Mouse (Mus musculus): ENCODE measurements around the gene Lsm8. TPM values are rescaled to one million over a fixed set of nuclear protein-coding genes. Genes with fewer than 3 reads are reported as not detected.
A peak's percentile ranks its signal among the peaks of the same experiment; 100 is the strongest.
"Not testable (repeated sequence)": the region's sequence is repeated elsewhere in the genome, so short reads cannot be mapped to it uniquely, and the experiment has no call there.

The Lsm8 gene
- polyA plus RNA-seq, 2 experiments = 103 to 152 TPM

DNA sequence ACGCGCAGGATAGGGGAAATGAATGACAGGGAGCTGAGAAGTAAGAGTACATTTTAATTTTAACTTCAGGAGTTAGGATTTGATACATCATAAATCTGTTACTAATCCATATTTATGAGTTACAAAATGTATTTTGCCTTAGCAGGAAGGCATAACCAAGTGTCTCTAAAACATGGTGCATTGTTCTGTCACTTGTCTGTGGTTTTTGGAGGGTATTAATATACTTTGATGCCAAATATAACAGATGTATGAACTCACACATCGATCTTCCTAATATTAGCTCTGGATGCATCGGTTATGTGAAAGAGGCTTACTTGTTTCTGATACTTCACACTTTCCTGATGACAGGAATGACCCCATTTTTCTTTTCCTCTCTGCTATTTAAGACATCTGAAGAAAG, 28.1 kb upstream of the Lsm8 start:
- Histone ChIP-seq H3K4me1 (ENCODE audit: control insufficient read depth, insufficient read depth, low read length) (no peaks in the 10 kb centered on the region), H3K27me3 (ENCODE audit: control insufficient read depth, insufficient read depth, low read length) (no peaks in the 10 kb centered on the region), H3K9me3 (ENCODE audit: control insufficient read depth, low read length) (no peaks in the 10 kb centered on the region), H3K4me2 (replicated peaks; ENCODE audit: low read depth, low read length, severe bottlenecking) (no peak overlapping the region), H3K36me3 (ENCODE audit: control insufficient read depth, insufficient read depth, low read length) (no peaks in the 10 kb centered on the region), H3K27ac (replicated peaks; ENCODE audit: low read depth, low read length) (no peak overlapping the region), H3K4me3 (replicated peaks; ENCODE audit: low read length) (no peak overlapping the region), H3K9ac (ENCODE audit: low read depth, low read length, severe bottlenecking) (no peak overlapping the region)
- no peak for TF ChIP-seq POLR2A (IDR thresholded peaks at IDR 0.05; ENCODE audit: borderline replicate concordance, extremely low read depth, insufficient read depth, insufficient read length)
- ATAC-seq (ENCODE audit: low FRiP score, low read depth) (no peak), DNase-seq (ENCODE audit: low spot score) (no peak)
- WGBS = 72% methylated on average over 4 of the region's 4 CpGs

DNA sequence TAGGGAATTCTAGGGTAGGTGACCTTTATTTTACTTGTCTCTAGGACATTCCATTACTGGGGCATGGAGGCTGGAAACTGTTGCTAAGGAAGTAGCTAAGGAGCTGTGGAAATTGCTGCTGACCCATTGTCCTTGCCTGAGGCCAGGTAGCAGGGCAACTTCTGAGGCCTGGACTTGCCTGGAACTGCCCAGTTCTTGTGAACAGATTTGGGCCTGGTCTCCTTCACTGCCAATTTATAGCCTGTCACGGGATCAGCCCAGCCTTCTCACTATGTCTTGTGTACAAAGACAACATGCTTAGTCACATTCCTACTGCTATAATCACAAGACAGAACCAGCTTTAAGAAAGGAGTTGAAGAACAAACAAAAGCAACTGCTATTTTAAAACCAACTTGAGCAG, 25.6 kb upstream of the Lsm8 start:
- ATAC-seq (ENCODE audit: low FRiP score, low read depth) = no peak

DNA sequence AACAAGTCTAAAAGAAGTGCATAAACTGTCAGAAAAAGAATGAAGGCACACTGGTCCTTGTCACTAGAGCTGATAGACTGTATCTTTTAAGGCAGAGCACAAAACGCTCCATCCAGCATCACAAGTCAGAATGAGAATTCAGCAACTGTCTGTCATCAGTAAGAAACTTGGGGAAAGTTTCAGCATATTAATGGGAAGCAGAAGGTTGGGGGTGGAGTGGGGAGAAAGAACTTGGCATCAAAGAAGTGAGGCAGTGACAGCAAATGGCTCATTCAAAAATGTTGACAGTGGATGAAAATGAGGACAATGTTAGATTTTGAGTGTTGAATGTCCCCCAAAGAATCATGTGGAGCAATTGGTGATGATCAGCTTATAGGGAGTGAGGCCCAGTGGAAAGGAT, 15.4 kb upstream of the Lsm8 start:
- Histone ChIP-seq H3K27me3 (ENCODE audit: control insufficient read depth, insufficient read depth, low read length) (no peaks in the 10 kb centered on the region), H3K4me3 (replicated peaks; ENCODE audit: low read length) (no peak overlapping the region), H3K4me2 (replicated peaks; ENCODE audit: low read depth, low read length, severe bottlenecking) (no peak overlapping the region), H3K9ac (ENCODE audit: low read depth, low read length, severe bottlenecking) (no peak overlapping the region), H3K36me3 (ENCODE audit: control insufficient read depth, insufficient read depth, low read length) (no peaks in the 10 kb centered on the region), H3K27ac (replicated peaks; ENCODE audit: low read depth, low read length) (no peak overlapping the region), H3K9me3 (ENCODE audit: control insufficient read depth, low read length) (no peaks in the 10 kb centered on the region), H3K4me1 (ENCODE audit: control insufficient read depth, insufficient read depth, low read length) (no peaks in the 10 kb centered on the region)
- TF ChIP-seq POLR2A (IDR thresholded peaks at IDR 0.05; ENCODE audit: borderline replicate concordance, extremely low read depth, insufficient read depth, insufficient read length) = no peak
- ATAC-seq (ENCODE audit: low FRiP score, low read depth) (no peak), DNase-seq (ENCODE audit: low spot score) (no peak)
- 72% methylated on average over 1 of the region's 1 CpGs for WGBS

More for the DNA sequence above, 25.6 kb upstream of the Lsm8 start:
- H3K4me3 ChIP-seq (replicated peaks; ENCODE audit: low read length) = no peak overlapping the region
- no peak overlapping the region for H3K4me2 ChIP-seq (replicated peaks; ENCODE audit: low read depth, low read length, severe bottlenecking)
- no peak overlapping the region for H3K27ac ChIP-seq (replicated peaks; ENCODE audit: low read depth, low read length)
- no peaks in the 10 kb centered on the region for H3K36me3 ChIP-seq (ENCODE audit: control insufficient read depth, insufficient read depth, low read length)
- DNase-seq (ENCODE audit: low spot score) = no peak
- no peaks in the 10 kb centered on the region for H3K27me3 ChIP-seq (ENCODE audit: control insufficient read depth, insufficient read depth, low read length)
- 18% methylated on average over 1 of the region's 1 CpGs for WGBS
- no peak for TF ChIP-seq POLR2A (IDR thresholded peaks at IDR 0.05; ENCODE audit: borderline replicate concordance, extremely low read depth, insufficient read depth, insufficient read length)
- no peaks in the 10 kb centered on the region for H3K9me3 ChIP-seq (ENCODE audit: control insufficient read depth, low read length)
- no peaks in the 10 kb centered on the region for H3K4me1 ChIP-seq (ENCODE audit: control insufficient read depth, insufficient read depth, low read length)
- H3K9ac ChIP-seq (ENCODE audit: low read depth, low read length, severe bottlenecking) = no peak overlapping the region

DNA sequence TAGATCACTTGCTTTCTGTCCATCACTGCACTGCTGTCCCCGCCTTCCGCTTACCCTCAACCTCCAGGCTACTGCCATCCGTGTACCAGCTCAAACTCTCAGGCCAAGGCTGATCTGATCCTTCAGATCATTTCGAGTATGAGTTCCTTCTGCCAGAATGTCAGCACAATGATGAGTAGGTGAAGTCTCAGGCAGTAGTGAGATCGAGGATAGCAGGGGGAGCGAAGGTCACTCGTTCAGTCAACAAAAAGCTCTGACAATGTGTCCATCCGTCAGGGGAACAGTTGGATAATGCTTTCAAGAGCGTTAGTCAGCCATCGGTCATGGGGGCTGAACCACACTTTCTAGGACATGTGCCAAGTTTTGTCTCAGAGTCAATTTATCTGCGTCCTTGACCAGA, 3.9 kb upstream of the Lsm8 start:
- not testable (repeated sequence) for H3K9ac ChIP-seq (ENCODE audit: low read depth, low read length, severe bottlenecking); H3K4me1 ChIP-seq (ENCODE audit: control insufficient read depth, insufficient read depth, low read length); ATAC-seq (ENCODE audit: low FRiP score, low read depth); H3K4me3 ChIP-seq (replicated peaks; ENCODE audit: low read length); H3K27me3 ChIP-seq (ENCODE audit: control insufficient read depth, insufficient read depth, low read length); H3K4me2 ChIP-seq (replicated peaks; ENCODE audit: low read depth, low read length, severe bottlenecking); DNase-seq (ENCODE audit: low spot score); H3K36me3 ChIP-seq (ENCODE audit: control insufficient read depth, insufficient read depth, low read length); H3K27ac ChIP-seq (replicated peaks; ENCODE audit: low read depth, low read length); H3K9me3 ChIP-seq (ENCODE audit: control insufficient read depth, low read length)
- no CpG with 5 or more reads among the region's 11 CpGs for WGBS

GRCm38 (mm10) chr6:18845571-18845970, 2.8 kb upstream of the Lsm8 start:
- ATAC-seq (ENCODE audit: low FRiP score, low read depth); H3K4me2 ChIP-seq (replicated peaks; ENCODE audit: low read depth, low read length, severe bottlenecking); H3K4me1 ChIP-seq (ENCODE audit: control insufficient read depth, insufficient read depth, low read length); DNase-seq (ENCODE audit: low spot score); H3K27ac ChIP-seq (replicated peaks; ENCODE audit: low read depth, low read length); H3K4me3 ChIP-seq (replicated peaks; ENCODE audit: low read length); H3K27me3 ChIP-seq (ENCODE audit: control insufficient read depth, insufficient read depth, low read length); H3K36me3 ChIP-seq (ENCODE audit: control insufficient read depth, insufficient read depth, low read length); H3K9me3 ChIP-seq (ENCODE audit: control insufficient read depth, low read length); H3K9ac ChIP-seq (ENCODE audit: low read depth, low read length, severe bottlenecking): not testable (repeated sequence)
- WGBS = 60% methylated on average over 5 of the region's 7 CpGs

DNA sequence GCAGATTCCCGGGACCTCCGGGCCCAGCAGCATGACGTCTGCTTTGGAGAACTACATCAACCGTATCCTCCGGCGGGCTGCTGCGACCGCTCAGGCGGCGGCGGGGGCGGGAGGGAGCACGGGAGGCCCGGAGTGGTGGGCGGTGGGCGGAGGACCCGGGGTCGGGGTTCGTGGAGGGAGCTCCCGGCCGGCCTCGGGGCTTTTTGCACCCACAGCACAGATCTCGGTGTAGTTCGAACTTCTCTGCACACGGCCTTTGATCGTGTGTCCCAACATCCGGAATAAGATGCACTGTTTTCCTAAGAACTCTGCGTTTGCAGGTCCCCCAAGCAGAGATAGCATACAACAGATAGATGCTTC, 303 bp downstream of the Lsm8 start:
- peak; percentile 76 for ATAC-seq (ENCODE audit: low FRiP score, low read depth)
- H3K4me1 ChIP-seq (ENCODE audit: control insufficient read depth, insufficient read depth, low read length) = peaks cover 10% of the 10 kb centered on the region; the same call in 1 of the 2 replicates
- 0% methylated on average over 26 of the region's 28 CpGs for WGBS

More for the DNA sequence above, 303 bp downstream of the Lsm8 start:
- DNase-seq (ENCODE audit: low spot score) = no peak
- Histone ChIP-seq H3K27me3 (ENCODE audit: control insufficient read depth, insufficient read depth, low read length) (no peaks in the 10 kb centered on the region), H3K4me3 (replicated peaks; ENCODE audit: low read length) (peak overlapping the region; percentile 70), H3K4me2 (replicated peaks; ENCODE audit: low read depth, low read length, severe bottlenecking) (peak overlapping the region; percentile 55), H3K9me3 (ENCODE audit: control insufficient read depth, low read length) (no peaks in the 10 kb centered on the region), H3K36me3 (ENCODE audit: control insufficient read depth, insufficient read depth, low read length) (peaks cover 27% of the 10 kb centered on the region), H3K9ac (ENCODE audit: low read depth, low read length, severe bottlenecking) (peak overlapping the region; percentile 94), H3K27ac (replicated peaks; ENCODE audit: low read depth, low read length) (peak overlapping the region; percentile 87)
- TF ChIP-seq POLR2A (IDR thresholded peaks at IDR 0.05; ENCODE audit: borderline replicate concordance, extremely low read depth, insufficient read depth, insufficient read length) = no peak

All from limb, embryonic 14.5 days (tissue).